Mouse (Mus musculus): ENCODE measurements around the gene Pin1.

Gene Pin1

DNA sequence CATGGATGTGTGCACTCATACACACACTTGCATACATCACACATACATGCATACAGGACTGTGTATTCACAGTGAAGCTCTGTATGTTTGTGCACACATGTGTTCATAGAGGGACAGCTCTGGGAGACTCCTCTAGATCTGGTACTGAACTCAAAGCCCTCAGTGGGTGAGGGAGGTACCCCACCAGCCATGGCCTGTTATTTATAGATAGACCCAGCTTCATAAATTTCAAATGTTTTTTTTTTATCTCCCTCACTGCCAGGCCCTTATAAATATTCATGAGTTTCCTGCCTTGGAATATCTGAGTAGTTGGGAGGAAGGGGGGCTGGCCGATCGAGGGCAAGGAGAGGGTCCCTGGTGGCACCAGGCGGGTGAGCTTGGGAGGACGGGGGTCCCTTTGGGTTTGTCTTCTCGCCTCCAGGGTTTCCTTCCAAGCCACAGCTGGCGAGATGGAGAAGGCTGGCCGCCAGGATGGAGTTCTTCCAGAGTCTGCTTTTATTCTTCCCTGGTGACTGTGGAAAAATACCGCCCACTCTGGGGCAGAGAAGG, 52.0 kb downstream of the Pin1 start:
- DNase-seq (ENCODE audit: extremely low spot score) = no peak

DNA sequence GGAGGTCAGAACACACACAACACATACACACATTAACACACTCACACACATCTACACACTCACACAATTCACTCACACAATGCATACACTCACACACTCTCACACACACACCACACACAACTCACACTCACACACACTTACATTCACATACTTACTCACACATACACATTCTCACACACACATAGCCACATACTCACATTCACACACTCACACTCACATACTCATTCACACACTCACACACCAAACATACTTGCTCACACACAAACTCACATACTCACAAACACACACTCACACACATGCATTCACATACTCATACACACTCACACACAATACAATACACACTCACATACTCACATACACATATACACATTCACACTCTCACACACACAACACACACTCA, 53.5 kb downstream of the Pin1 start:
- DNase-seq (ENCODE audit: extremely low spot score) = no peak

DNA sequence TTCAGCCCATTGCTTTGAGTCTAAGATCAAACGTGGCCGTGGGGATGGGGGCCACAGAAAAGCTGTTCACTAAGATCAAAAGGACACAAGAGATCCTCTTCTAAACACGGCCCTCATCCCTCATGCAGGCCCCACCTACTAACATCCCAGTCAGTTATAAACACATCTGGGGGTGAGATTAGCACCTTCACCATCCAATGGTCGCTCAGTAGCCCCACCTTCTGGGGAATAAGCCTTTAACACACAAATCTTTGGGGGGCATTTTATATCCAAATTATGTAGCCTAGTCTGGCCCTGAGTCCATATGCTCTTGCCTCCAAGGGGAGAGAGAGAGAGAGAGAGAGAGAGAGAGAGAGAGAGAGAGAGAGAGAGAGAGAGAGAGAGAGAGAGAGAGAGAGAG, 54.1 kb downstream of the Pin1 start:
- DNase-seq (ENCODE audit: extremely low spot score) = no peak

DNA sequence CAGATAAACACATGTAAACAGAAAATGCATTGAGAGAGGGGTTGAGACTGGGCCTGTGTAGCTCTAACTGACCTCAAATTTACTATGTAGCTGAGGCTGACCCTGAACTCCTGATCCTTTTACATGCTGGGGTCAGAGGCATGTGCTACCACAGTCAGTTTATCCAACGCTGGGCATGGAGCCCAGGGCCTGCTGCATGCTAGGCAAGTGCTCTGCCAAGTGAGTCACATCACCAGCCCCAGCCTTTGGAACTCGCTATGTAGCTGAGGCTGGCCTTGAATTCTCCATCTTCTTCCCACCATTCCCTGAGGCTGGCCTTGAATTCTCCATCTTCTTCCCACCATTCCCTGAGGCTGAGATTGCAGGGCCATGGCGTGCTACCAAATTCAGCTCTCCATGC, 58.6 kb downstream of the Pin1 start:
- no peak for DNase-seq (ENCODE audit: extremely low spot score)

DNA sequence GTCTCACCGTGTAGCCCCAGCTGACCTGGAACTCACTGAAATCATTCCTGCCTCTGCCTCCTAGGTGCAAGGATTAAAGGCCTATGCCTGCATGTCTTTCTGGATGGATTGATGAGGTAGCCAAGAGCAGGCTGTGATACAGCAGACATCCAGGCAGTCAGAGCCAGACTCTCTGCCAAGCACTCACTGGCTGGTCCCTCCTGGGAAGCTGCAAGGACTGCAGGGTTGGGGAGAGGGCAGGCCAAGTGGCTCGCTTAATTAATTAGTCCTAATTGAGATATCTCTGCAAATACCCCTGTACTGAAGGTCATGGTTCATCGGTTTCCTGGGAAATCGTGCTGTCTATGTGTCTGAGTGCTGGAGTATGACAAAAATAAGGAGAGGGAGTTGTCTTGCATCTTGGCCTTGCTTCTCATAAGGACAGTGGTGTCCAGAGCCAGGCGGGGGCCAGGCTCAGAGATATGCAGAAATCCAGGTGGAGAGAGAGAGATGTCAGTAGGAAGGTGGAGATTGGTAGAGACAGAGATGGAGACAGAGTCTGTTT, 61.1 kb downstream of the Pin1 start:
- no peak for DNase-seq (ENCODE audit: extremely low spot score)

DNA sequence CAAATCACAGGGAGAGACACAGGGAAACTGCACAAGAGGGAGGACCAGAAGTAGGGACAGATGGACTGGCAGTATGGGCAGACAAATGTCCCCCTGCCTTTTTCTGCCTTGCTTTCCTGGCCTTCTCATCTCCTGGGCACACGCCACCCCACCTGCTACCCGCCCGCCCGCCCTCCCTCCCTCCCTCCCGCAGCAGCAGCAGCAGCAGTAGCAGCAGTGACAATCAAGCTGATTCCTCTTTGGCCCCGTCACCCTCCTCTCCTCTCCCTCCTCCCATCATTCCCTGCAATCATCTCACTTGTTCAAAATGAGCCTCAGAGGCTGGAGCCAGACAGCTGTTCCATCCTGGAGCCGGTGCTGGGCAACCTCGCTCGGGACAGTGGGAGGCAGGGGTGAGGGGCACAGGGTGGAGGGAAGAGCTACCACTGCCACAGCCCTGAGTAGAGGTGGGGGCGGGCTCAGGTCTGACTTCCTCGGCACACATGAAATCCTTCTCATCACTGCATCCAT, 61.6 kb downstream of the Pin1 start:
- no peak for DNase-seq (ENCODE audit: extremely low spot score)

DNA sequence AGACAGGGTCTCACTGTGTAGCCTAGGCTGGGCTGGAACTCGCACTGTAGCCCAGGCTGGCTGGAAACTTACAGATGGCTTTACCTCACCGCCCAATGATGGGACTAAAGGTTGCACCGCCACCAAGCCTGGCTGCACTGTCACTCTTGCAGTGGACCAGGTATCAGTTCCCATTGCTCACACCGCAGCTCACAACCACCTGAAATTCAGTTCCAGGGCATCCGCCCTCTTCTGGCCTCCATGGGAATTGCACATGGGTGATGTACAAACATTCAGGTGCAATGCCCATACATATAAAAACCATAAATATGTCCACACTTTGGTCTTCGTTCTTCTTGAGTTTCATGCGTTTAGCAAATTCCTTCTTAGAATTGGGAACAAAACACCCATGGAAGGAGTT, 63.4 kb downstream of the Pin1 start:
- DNase-seq (ENCODE audit: extremely low spot score) = no peak

Measured in embryo, embryonic 9.5 days (tissue).